Comparison of ENCODE assay signal across 10 mouse cellular contexts in genomic region chr8:105951057-105951659, GRCm38 (mm10). TPM values are rescaled to one million over a fixed set of nuclear protein-coding genes. Genes with fewer than 3 reads are reported as not detected.
DNase-seq lines count a peak whose midpoint lies in the region; ATAC-seq and TF ChIP-seq lines count a peak whose summit lies in the region.
"Had no signal": no experiment of that assay in that cellular context is flagged by ENCODE, and none has a peak within 500 bp of the region (broad histone marks: within the 10 kb centered on the region; RNA-seq: fewer than 3 reads in every experiment).

No protein-coding gene starts in this region.

- DNase-seq in embryo, embryonic 10 days (ENCODE audit: low spot score): peak; percentile 35
- DNase-seq in embryo, embryonic 11 days: no peak
- peak; percentile 45 for DNase-seq in 3T3-L1 (ENCODE audit: low read depth, low spot score)
- DNase-seq in hindbrain, postnatal 0 days (ENCODE audit: low spot score): peak; percentile 78
- DNase-seq in lung, postnatal 14 days: peak; percentile 52
- DNase-seq in thymus, postnatal 25 days: no peak

- no peaks in the 10 kb centered on the region for H3K36me3 ChIP-seq in forebrain, embryonic 15.5 days
- no peaks in the 10 kb centered on the region for H3K36me3 ChIP-seq in hindbrain, postnatal 0 days (ENCODE audit: insufficient read depth, low read length)

- H3K27me3 ChIP-seq in forebrain, embryonic 15.5 days: no peaks in the 10 kb centered on the region
- no peaks in the 10 kb centered on the region for H3K27me3 ChIP-seq in hindbrain, postnatal 0 days (ENCODE audit: insufficient read depth, low read length)
- H3K27me3 ChIP-seq: liver, embryonic 15.5 days had no signal

- no peak overlapping the region for H3K4me2 ChIP-seq in forebrain, embryonic 15.5 days (replicated peaks)
- no peak overlapping the region for H3K4me2 ChIP-seq in hindbrain, postnatal 0 days (ENCODE audit: low read depth, low read length)
- H3K4me2 ChIP-seq: liver, embryonic 15.5 days had no signal

- 0 out of 2 replicates have a peak overlapping the region, but pooled peaks have one; percentile 1 for H3K9ac ChIP-seq in forebrain, embryonic 15.5 days (replicated peaks)
- H3K9ac ChIP-seq in hindbrain, postnatal 0 days (replicated peaks; ENCODE audit: low read length): no peak overlapping the region
- H3K9ac ChIP-seq: liver, embryonic 15.5 days had no signal

- ATAC-seq in forebrain, embryonic 15.5 days (replicated peaks): peak; percentile 88
- peak; percentile 93 for ATAC-seq in hindbrain, postnatal 0 days
- no peak for ATAC-seq in megakaryocyte progenitor cell, adult 5-6 weeks (replicated peaks; ENCODE audit: poor library complexity)

- H3K4me3 ChIP-seq in forebrain, embryonic 15.5 days: no peak overlapping the region
- no peak overlapping the region for H3K4me3 ChIP-seq in hindbrain, postnatal 0 days (ENCODE audit: low read length)
- H3K4me3 ChIP-seq: liver, embryonic 15.5 days had no signal

- peak overlapping the region; percentile 70 for H3K27ac ChIP-seq in forebrain, embryonic 15.5 days (replicated peaks)
- H3K27ac ChIP-seq in hindbrain, postnatal 0 days: peak overlapping the region; percentile 84
- H3K27ac ChIP-seq: liver, embryonic 15.5 days had no signal

- TF ChIP-seq CTCF in hindbrain, postnatal 0 days (IDR thresholded peaks at IDR 0.05; ENCODE audit: low read depth): no peak

- H3K4me1 ChIP-seq in forebrain, embryonic 15.5 days: peaks cover 21% of the 10 kb centered on the region
- H3K4me1 ChIP-seq in hindbrain, postnatal 0 days (ENCODE audit: insufficient read depth, low read length): peaks cover 11% of the 10 kb centered on the region

- no peaks in the 10 kb centered on the region for H3K9me3 ChIP-seq in forebrain, embryonic 15.5 days
- no peaks in the 10 kb centered on the region for H3K9me3 ChIP-seq in hindbrain, postnatal 0 days (ENCODE audit: low read length)
- H3K9me3 ChIP-seq: liver, embryonic 15.5 days had no signal

- WGBS in forebrain, embryonic 15.5 days: 52% methylated on average over 7 of the region's 7 CpGs
- 33% methylated on average over 7 of the region's 7 CpGs for WGBS in hindbrain, postnatal 0 days

RNA-seq across cellular contexts. Expression of gene Lcat, which starts 8.0 kb away (rescaled TPM):
- polyA plus RNA-seq in forebrain, embryonic 15.5 days (2015; fragmentation: Nextera tagmentation; extraction: Ambion mirVana): 0.41 and 0.50 TPM in 2 replicates
- 24.7 and 26.5 TPM in 2 replicates for total RNA-seq in hindbrain, postnatal 0 days (2014; rRNA removed)
- polyA plus RNA-seq in hindbrain, postnatal 0 days (2015; fragmentation: Nextera tagmentation; extraction: Ambion mirVana): 13.0 and 16.8 TPM in 2 replicates
- 0.83 TPM in 1 of 2 replicates, not detected in the other for total RNA-seq in megakaryocyte progenitor cell, adult 5-6 weeks (2015)
- total RNA-seq in megakaryocyte progenitor cell, adult 5-6 weeks (2017): 0.12 TPM in 1 of 2 replicates, not detected in the other

RNA-seq across cellular contexts. Expression of gene Psmb10, which starts 12.9 kb away (rescaled TPM):
- 36.3 and 39.7 TPM in 2 replicates for polyA plus RNA-seq in forebrain, embryonic 15.5 days (2015; fragmentation: Nextera tagmentation; extraction: Ambion mirVana)
- 67.3 and 75.1 TPM in 2 replicates for total RNA-seq in hindbrain, postnatal 0 days (2014; rRNA removed)
- 115 and 117 TPM in 2 replicates for polyA plus RNA-seq in hindbrain, postnatal 0 days (2015; fragmentation: Nextera tagmentation; extraction: Ambion mirVana)
- 127 and 155 TPM in 2 replicates for total RNA-seq in megakaryocyte progenitor cell, adult 5-6 weeks (2015)
- total RNA-seq in megakaryocyte progenitor cell, adult 5-6 weeks (2017): 58.8 and 66.5 TPM in 2 replicates

RNA-seq across cellular contexts. Expression of gene Slc12a4, which starts 14.7 kb away (rescaled TPM):
- polyA plus RNA-seq in forebrain, embryonic 15.5 days (2015; fragmentation: Nextera tagmentation; extraction: Ambion mirVana): 9.3 and 10.1 TPM in 2 replicates
- 22.5 and 25.5 TPM in 2 replicates for total RNA-seq in hindbrain, postnatal 0 days (2014; rRNA removed)
- 16.3 and 16.9 TPM in 2 replicates for polyA plus RNA-seq in hindbrain, postnatal 0 days (2015; fragmentation: Nextera tagmentation; extraction: Ambion mirVana)
- 2.0 and 3.5 TPM in 2 replicates for total RNA-seq in megakaryocyte progenitor cell, adult 5-6 weeks (2015)
- total RNA-seq in megakaryocyte progenitor cell, adult 5-6 weeks (2017): 7.7 and 8.4 TPM in 2 replicates

RNA-seq across cellular contexts. Expression of gene Ctrl, which starts 17.5 kb away (rescaled TPM):
- polyA plus RNA-seq in forebrain, embryonic 15.5 days (2015; fragmentation: Nextera tagmentation; extraction: Ambion mirVana): 2.0 and 2.2 TPM in 2 replicates
- 1.7 and 5.5 TPM in 2 replicates for total RNA-seq in hindbrain, postnatal 0 days (2014; rRNA removed)
- 3.1 and 3.3 TPM in 2 replicates for polyA plus RNA-seq in hindbrain, postnatal 0 days (2015; fragmentation: Nextera tagmentation; extraction: Ambion mirVana)
- total RNA-seq in megakaryocyte progenitor cell, adult 5-6 weeks (2015): 0.22 and 3.2 TPM in 2 replicates
- 2.2 TPM in 1 of 2 replicates, not detected in the other for total RNA-seq in megakaryocyte progenitor cell, adult 5-6 weeks (2017)

RNA-seq across cellular contexts. Expression of gene Dpep3, which starts 28.1 kb away (rescaled TPM):
- polyA plus RNA-seq in forebrain, embryonic 15.5 days (2015; fragmentation: Nextera tagmentation; extraction: Ambion mirVana): not detected in 2 replicates
- not detected in 2 replicates for total RNA-seq in hindbrain, postnatal 0 days (2014; rRNA removed)
- polyA plus RNA-seq in hindbrain, postnatal 0 days (2015; fragmentation: Nextera tagmentation; extraction: Ambion mirVana): not detected in 2 replicates
- not detected in 2 replicates for total RNA-seq in megakaryocyte progenitor cell, adult 5-6 weeks (2015)
- not detected in 2 replicates for total RNA-seq in megakaryocyte progenitor cell, adult 5-6 weeks (2017)
- total RNA-seq: common myeloid progenitor, adult 5-6 weeks had no signal
- polyA plus RNA-seq: liver, embryonic 15.5 days had no signal

Comparison
In these comparisons a context has a peak if more than half of its experiments do, and no peak if none do; other contexts are left out.
1. DNase-seq: peak in embryo, embryonic 10 days (single experiment), 3T3-L1 (single experiment), hindbrain, postnatal 0 days (single experiment) and lung, postnatal 14 days (single experiment); none in embryo, embryonic 11 days (single experiment) and thymus, postnatal 25 days (single experiment).
2. RNA of gene Lcat, which starts 8.0 kb away (total RNA-seq): 24.7 to 26.5 TPM in hindbrain, postnatal 0 days; 0.12 to 0.83 TPM in megakaryocyte progenitor cell, adult 5-6 weeks; every median in the first group is over 10 times any median in the second.